Mouse (Mus musculus) spleen, adult 18-20 months (tissue): ENCODE measurements around the gene Gm9044.
"Not testable (repeated sequence)": the region's sequence is repeated elsewhere in the genome, so short reads cannot be mapped to it uniquely, and the experiment has no call there.

ENCODE experiments used
- DNase-seq, 2 experiments: peaks; one replicate each; pipeline ENCODE4 v3.0.0; 2022; ENCODE audit warnings: mixed read lengths in 2 of 2

The Gm9044 gene

DNA sequence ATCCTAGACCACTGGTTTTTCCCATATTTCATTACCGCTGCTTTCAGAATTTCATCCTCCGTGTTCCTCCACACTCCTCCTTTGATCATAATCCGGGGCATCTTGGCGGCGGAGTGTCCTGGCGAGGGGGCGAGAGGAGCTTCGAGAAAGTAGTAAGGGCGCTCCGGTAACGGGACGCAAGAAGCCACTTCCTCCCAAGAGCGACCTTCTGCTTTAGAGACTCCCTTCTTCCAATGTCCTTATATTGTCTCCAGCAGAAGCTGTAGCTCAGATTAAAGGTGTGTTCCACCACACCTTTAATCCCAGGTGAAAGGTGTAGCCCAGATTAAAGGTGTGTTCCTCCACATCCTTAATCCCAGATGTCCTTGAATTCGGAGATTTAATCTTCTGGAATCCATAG lies at the start of gene Gm9044:
Gene Gm9044, minus strand, starts transcription at position 101 of the 400 bp plus-strand sequence.
- DNase-seq = not testable (repeated sequence)

DNA sequence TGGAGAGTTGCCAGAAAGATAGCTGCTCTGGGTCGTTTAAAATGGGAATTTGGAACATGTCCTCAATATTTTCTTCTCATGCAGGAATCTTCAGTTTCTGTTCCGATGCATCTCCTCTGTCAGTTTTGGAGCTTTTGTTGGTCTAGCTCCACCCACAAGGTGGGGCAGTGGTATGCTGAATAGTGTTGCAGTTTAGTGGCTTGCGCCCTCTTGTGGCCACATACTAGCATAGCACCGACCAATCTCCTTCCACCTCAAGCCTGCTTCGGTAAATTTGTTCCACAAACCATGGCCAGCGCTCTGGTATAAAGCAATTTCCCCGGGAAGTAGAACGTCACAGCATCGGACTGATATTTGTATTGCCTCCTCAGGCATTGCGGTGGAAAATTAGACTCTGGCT lies 38.2 kb upstream of the Gm9044 start:
- peak; percentile 54 to 75 for DNase-seq

DNA sequence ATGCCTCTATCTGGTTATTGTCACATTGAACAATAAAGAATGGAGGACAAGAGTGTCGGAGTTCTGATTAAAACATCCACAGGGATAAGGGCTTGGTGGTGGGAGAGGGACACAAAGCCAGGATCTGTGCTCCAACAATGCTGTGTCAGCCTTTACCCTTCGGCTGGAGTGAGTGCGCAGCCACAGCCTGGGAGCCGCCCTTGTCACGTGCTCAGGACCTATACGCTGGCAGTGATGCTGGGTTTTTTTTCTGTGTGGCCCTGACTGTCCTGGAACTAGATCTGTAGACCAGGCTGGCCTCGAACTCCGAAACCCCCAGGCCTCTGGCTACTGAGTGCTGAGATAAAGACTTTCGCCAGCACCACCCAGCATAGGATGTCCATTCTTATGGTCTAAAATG lies 37.3 kb upstream of the Gm9044 start:
- DNase-seq = no peak

GRCm38 (mm10) chr10:118354005-118354404 lies 21.8 kb upstream of the Gm9044 start, which contains the start of gene Gm9049:
Gm9049 (minus strand) TSS chr10:118354105.
- not testable (repeated sequence) for DNase-seq

- DNase-seq = not testable (repeated sequence)
These were observed 16.4 kb upstream of the Gm9044 start, which contains the start of gene Gm9048 for GRCm38 (mm10) chr10:118348579-118348978. Gm9048 (minus strand) TSS chr10:118348679.

GRCm38 (mm10) chr10:118343155-118343554 lies 10.9 kb upstream of the Gm9044 start, which contains the start of gene Gm9046:
Gm9046 (minus strand) TSS chr10:118343255.
- DNase-seq = not testable (repeated sequence)

DNA sequence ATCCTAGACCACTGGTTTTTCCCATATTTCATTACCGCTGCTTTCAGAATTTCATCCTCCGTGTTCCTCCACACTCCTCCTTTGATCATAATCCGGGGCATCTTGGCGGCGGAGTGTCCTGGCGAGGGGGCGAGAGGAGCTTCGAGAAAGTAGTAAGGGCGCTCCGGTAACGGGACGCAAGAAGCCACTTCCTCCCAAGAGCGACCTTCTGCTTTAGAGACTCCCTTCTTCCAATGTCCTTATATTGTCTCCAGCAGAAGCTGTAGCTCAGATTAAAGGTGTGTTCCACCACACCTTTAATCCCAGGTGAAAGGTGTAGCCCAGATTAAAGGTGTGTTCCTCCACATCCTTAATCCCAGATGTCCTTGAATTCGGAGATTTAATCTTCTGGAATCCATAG lies 5.5 kb upstream of the Gm9044 start, which contains the start of gene Gm9045:
Gene Gm9045, minus strand, starts transcription at position 101 of the 400 bp plus-strand sequence.
- DNase-seq = not testable (repeated sequence)

GRCm38 (mm10) chr10:118326869-118327268 lies 5.3 kb downstream of the Gm9044 start, which contains the start of gene Gm9040:
Gm9040 (minus strand) TSS chr10:118326969.
- DNase-seq = not testable (repeated sequence)

- no peak for DNase-seq
These were observed 13.2 kb downstream of the Gm9044 start for GRCm38 (mm10) chr10:118319024-118319423.

DNA sequence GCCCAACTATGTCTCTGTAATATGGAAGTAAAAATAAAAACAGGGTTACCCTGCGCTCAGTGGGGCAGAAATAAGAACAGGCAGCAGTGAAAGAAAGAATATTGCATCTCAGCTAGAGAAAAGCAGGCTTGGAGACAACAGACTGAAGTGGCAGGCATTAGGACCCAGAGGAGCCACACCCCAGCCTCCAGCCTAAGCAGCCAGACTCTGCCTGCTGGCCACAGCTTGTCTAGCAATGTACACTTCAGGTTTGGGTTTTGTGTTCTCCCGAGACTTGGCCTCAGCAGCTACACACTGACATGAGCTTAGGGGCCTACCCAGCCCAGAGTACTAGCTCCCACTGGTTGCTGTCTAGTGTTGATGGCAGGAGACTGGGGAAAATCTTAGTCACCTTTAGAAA lies 30.1 kb downstream of the Gm9044 start:
- DNase-seq = not testable (repeated sequence)

- no peak for DNase-seq
These were observed 37.3 kb downstream of the Gm9044 start, which contains the start of gene Iltifb for GRCm38 (mm10) chr10:118294938-118295337. Iltifb (minus strand) TSS chr10:118295038.

- not testable (repeated sequence) for DNase-seq
These were observed 49.2 kb downstream of the Gm9044 start for GRCm38 (mm10) chr10:118283016-118283415.

DNA sequence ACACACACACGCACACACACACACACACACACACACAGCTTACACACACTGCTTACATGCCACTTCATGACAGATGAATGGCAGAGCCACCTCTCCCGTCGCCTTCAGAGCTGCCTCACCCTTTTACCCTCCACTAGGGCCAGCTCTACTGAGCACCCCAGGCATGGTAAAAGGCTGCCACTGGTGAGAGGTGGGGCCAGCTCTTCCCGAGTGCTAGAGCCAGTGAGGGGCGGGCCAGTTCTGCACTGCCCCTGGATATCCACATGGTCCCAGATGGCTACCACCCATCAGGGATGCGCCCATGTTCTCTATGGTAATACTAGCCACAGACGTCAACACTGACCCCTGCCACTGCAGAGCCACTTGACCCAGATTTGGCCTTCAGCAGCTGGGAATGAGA lies 49.6 kb downstream of the Gm9044 start:
- DNase-seq = not testable (repeated sequence)
